Mouse (Mus musculus) testis, adult 2 months (tissue): ENCODE results near the gene Clk1.

ENCODE experiments used
- CTCF ChIP-seq: fragments of 200-500 bp; IDR thresholded peaks from 2 replicates; pipeline ENCODE4 v1.5.1; 2012; ENCODE audit warnings: low read depth, mild to moderate bottlenecking, inconsistent platforms, low read length, moderate library complexity; ENCODE audit not compliant: control insufficient read depth, insufficient read depth, insufficient replicate concordance
- POLR2A ChIP-seq: fragments of 200-500 bp; IDR thresholded peaks from 2 replicates; pipeline ENCODE4 v1.6.1; 2012; ENCODE audit warnings: low read depth, mild to moderate bottlenecking, inconsistent platforms, low read length, moderate library complexity; ENCODE audit not compliant: control insufficient read depth

DNA sequence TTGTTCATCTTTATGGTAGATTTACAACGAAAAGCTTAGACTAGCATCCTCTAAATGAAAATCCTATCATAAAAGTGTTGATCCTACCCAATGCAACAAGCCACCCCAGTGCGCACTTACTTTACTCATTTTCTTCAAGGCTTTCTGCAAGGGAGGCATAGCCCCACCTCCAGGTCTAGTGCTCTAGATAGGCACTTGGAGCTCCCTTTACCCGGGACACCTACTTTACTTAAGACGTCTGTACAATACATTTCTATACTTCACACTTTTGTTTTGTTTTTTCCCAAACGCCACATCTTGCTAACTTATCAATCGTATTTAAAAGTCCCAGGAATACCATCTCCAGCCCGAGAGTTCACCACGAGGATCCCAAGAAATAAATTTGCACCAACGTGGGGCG lies 20.8 kb upstream of the Clk1 start:
- no peak for TF ChIP-seq CTCF
- no peak for TF ChIP-seq POLR2A
